Mouse (Mus musculus) liver, adult 2 months (tissue): ENCODE data around the gene Btg2.

Experiments used
- CTCF ChIP-seq: fragments of 200-500 bp; IDR thresholded peaks from 2 replicates; pipeline ENCODE4 v1.5.1; 2011; ENCODE audit warnings: low read depth, low read length, control low read depth
- POLR2A ChIP-seq: fragments of 200-500 bp; IDR thresholded peaks from 2 replicates; pipeline ENCODE4 v1.6.1; 2011; ENCODE audit warnings: low read length, control low read depth; ENCODE audit not compliant: insufficient read depth; ENCODE audit errors: extremely low read depth

GRCm38 (mm10) chr1:134095721-134096120, 16.8 kb upstream of the Btg2 start:
- TF ChIP-seq CTCF: no peak
- TF ChIP-seq POLR2A: no peak
